Mouse (Mus musculus) CH12.LX (cell line): ENCODE data around the gene Mon2.
A peak's percentile ranks its signal among the peaks of the same experiment; 100 is the strongest.

Source experiments
- CTCF ChIP-seq, 2 experiments: IDR thresholded peaks in 1 of 2; conservative IDR thresholded peaks in 1 of 2; 2 replicates each; pipeline ENCODE4 v1.5.1; 2011 to 2012; ENCODE audit warnings: low read depth in 2 of 2, low read length in 2 of 2, improper control_type of control experiment in 1 of 2, inconsistent platforms in 1 of 2, mild to moderate bottlenecking in 1 of 2, moderate library complexity in 1 of 2
- RCOR1 ChIP-seq: conservative IDR thresholded peaks from 2 replicates; pipeline ENCODE4 v1.6.1; 2012; ENCODE audit warnings: low read depth, mild to moderate bottlenecking, inconsistent platforms, low read length, improper control_type of control experiment

DNA sequence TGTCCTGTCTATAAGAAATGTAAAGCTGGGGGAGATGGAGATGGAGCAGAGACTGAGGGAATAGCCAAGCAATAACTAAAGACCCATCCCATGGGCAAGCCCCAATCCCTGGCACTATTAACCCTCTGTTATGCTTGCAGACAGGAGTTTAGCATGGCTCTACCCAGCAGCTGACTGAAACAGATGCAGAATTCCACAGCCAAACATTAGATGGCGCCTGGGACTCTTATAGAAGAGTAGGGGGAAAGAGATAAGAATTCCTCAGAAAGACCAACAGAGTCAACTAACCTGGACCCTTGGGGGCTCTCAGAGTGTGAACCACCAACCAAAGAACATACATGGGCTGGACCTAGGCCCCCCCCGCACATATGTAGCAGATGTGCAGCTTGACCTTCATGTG is 36.4 kb downstream of the Mon2 start:
- TF ChIP-seq CTCF (conservative IDR thresholded peaks at IDR 0.05 in 1 of 2, IDR thresholded peaks at IDR 0.05 in 1 of 2; ENCODE audit: low read depth in 2 of 2, low read length in 2 of 2) (peak in 1 of 2 experiments; percentile 32; a peak in 2 of 4 replicates), RCOR1 (no peak)
